Mouse (Mus musculus): Measurements from ENCODE around the gene Vmn1r3.

- TF ChIP-seq GATA1 (IDR thresholded peaks at IDR 0.05; ENCODE audit: borderline replicate concordance, low read length) (no peak), FLI1 (IDR thresholded peaks at IDR 0.05; ENCODE audit: low read length) (no peak)
These were observed 45.9 kb upstream of the Vmn1r3 start for GRCm38 (mm10) chr4:3230908-3231684.

All from megakaryocyte, embryonic 14.5 days (primary cell).